Mouse (Mus musculus) erythroblast, embryonic 14.5 days (primary cell): ENCODE results near the gene Nfkbie.

Experiments
- GATA1 ChIP-seq: IDR thresholded peaks from 2 replicates; pipeline ENCODE4 v1.6.1; 2012; ENCODE audit warnings: low read length, inconsistent platforms, mixed read lengths
- TAL1 ChIP-seq: IDR thresholded peaks from 3 replicates; pipeline ENCODE4 v1.6.1; 2012; ENCODE audit warnings: low read length, inconsistent platforms, mixed read lengths

DNA sequence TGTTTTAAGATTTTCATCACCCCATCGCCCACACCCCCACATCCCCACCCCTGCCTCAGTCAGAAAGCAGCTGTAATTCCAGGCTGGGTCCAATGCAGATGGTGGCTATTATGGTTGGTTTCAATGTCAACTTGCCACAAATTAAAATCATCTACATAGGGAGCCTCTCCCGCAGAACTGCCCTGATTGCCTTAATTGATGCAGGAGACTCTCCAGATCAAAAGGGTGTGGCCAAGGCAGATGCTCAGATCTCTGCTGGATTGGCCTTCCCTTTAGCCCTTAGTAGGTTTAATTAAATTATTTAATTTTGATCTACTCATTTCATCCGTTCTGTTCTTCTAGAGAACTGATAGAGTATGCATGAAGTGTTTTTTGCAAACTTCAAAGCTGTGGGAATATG is 47.5 kb downstream of the Nfkbie start:
- no peak for TF ChIP-seq TAL1
- TF ChIP-seq GATA1, result no peak
